Mouse (Mus musculus): ENCODE data around the gene Fbxl13. TPM values are rescaled to one million over a fixed set of nuclear protein-coding genes. Genes with fewer than 3 reads are reported as not detected.

Gene Fbxl13
- total and polyA plus RNA-seq, 3 experiments: 0.13 to 0.23 TPM; not detected in 1

DNA sequence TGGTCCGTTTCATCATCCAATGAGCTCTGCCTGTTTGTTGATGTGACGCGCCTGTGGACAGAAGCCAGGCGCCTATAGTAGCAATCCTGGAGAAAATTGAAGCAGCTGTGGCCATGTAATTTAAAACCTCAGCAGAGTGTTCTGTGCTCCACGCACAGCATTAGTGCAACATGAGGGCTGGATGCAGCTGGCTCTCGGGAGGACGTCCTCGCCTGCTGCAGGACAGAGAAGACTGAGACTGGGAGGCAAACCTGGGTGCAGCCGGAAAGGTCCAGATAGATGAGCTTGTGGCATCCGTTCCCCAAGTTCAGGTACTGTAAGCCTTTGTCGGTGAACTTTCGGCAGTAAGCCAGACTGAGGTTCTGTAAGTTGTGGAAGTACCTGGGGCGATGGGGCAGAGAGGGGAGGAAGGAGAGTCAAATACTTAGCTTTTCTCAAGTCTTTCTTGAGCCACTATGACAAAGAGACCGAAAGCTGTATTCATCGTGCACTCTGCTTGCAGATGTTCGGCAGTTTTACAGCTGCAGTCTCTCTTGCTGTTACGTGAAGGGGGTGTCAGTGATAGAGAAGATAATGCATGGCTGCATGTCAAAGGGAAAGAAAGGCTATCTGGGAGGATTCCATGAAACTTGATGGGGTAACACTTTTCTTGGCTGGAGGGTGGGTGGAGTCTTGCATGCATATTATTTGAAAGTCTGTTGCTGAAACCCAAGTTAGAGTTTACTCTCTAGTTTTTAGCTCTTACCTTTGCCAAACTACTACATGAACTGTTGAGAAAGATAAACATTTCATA, 101.8 kb downstream of the Fbxl13 start, which contains the start of gene Lrrc17:
Lrrc17 (plus strand) TSS at position 151 of the 793 bp plus-strand sequence.
- peaks cover 0 to 12% of the 10 kb centered on the region in 2 experiments; a peak in 3 of 4 replicates for H3K27me3 ChIP-seq (ENCODE audit: control insufficient read depth in 1 of 2, insufficient read depth in 2 of 2, low read length in 2 of 2)
- no peak for DNase-seq (ENCODE audit: low read depth, low spot score)
- no peaks in the 10 kb centered on the region for H3K36me3 ChIP-seq (ENCODE audit: control insufficient read depth in 1 of 2, insufficient read depth in 2 of 2, low read length in 2 of 2)
- no peaks in the 10 kb centered on the region for H3K9me3 ChIP-seq (replicated peaks; ENCODE audit: insufficient read depth, low read length)
- no peaks in the 10 kb centered on the region for H3K4me1 ChIP-seq (ENCODE audit: control insufficient read depth in 1 of 2, insufficient read depth in 2 of 2, low read length in 2 of 2)
- H3K4me3 ChIP-seq (ENCODE audit: control insufficient read depth in 1 of 2, insufficient read depth in 1 of 2, low read depth in 2 of 2, low read length in 2 of 2): no peak within 1 kb of the TSS
- no peak within 1 kb of the TSS for H3K9ac ChIP-seq (ENCODE audit: control insufficient read depth, low read depth, low read length, poor library complexity, severe bottlenecking)
- H3K27ac ChIP-seq (ENCODE audit: control insufficient read depth, low read depth, low read length): no peak within 1 kb of the TSS
- no peaks in the 10 kb centered on the region for H3K79me2 ChIP-seq (ENCODE audit: control insufficient read depth, insufficient read depth, low read length, poor library complexity)
- TF ChIP-seq RAD21 (IDR thresholded peaks at IDR 0.05; ENCODE audit: low read depth, low read length) (no peak), MAX (IDR thresholded peaks at IDR 0.05; ENCODE audit: low read length) (no peak), TAL1 (IDR thresholded peaks at IDR 0.05; ENCODE audit: low read length) (no peak), POLR2A (IDR thresholded peaks at IDR 0.05; ENCODE audit: control insufficient read depth in 1 of 2, insufficient read depth in 1 of 2, low read depth in 1 of 2, low read length in 2 of 2, poor library complexity in 1 of 2) (no peak), EP300 (IDR thresholded peaks at IDR 0.05; ENCODE audit: low read depth in 1 of 2, low read length in 2 of 2) (no peak), ELF1 (IDR thresholded peaks at IDR 0.05; ENCODE audit: low read depth, low read length) (no peak), ZKSCAN1 (IDR thresholded peaks at IDR 0.05; ENCODE audit: low read depth, low read length) (no peak), UBTF (IDR thresholded peaks at IDR 0.05; ENCODE audit: borderline replicate concordance, insufficient read depth, low read depth, low read length) (no peak), HCFC1 (IDR thresholded peaks at IDR 0.05; ENCODE audit: low read depth, low read length) (no peak), NRF1 (IDR thresholded peaks at IDR 0.05; ENCODE audit: insufficient read depth, low read depth, low read length, poor library complexity, severe bottlenecking) (no peak), BHLHE40 (IDR thresholded peaks at IDR 0.05; ENCODE audit: borderline replicate concordance, low read depth, low read length) (no peak), CHD1 (IDR thresholded peaks at IDR 0.05; ENCODE audit: low read depth, low read length) (no peak), MYB (IDR thresholded peaks at IDR 0.05; ENCODE audit: low read depth, low read length) (no peak), USF1 (IDR thresholded peaks at IDR 0.05; ENCODE audit: low read depth, low read length) (no peak), USF2 (IDR thresholded peaks at IDR 0.05; ENCODE audit: borderline replicate concordance in 1 of 2, insufficient read depth in 1 of 2, low read depth in 1 of 2, low read length in 2 of 2) (no peak)

DNA sequence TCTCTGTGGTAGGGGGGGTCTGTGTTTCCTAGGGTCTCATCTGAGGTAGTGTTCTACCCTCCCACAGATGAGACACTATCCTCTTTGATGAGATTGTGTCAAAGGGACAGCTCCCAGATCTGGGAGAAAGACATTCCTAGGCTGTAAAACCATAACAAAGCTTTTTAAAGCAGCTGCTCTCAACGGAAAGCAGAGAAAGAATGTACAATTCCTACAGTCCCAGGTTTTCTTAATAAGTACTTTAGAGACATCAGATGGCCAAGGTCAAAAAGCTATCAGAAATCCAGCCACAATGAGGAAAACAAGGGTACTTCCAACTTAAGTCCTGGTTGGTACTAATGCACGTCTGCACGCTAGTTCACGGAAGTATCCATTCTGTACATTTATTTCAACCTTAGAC, 103.2 kb downstream of the Fbxl13 start:
- TF ChIP-seq MEF2A (IDR thresholded peaks at IDR 0.05; ENCODE audit: extremely low read depth, insufficient replicate concordance, low read depth, low read length, poor library complexity, severe bottlenecking): no peak
- no peak for TF ChIP-seq MAFK (IDR thresholded peaks at IDR 0.05; ENCODE audit: borderline replicate concordance, low read depth, low read length)
- TF ChIP-seq RCOR1 (IDR thresholded peaks at IDR 0.05; ENCODE audit: low read depth, low read length): no peak
- no peak for TF ChIP-seq TAL1 (IDR thresholded peaks at IDR 0.05; ENCODE audit: low read length)
- TF ChIP-seq JUND (IDR thresholded peaks at IDR 0.05; ENCODE audit: low read depth, low read length): no peak
- no peak for TF ChIP-seq NELFE (IDR thresholded peaks at IDR 0.05; ENCODE audit: low read depth, low read length)
- no peak for TF ChIP-seq POLR2AphosphoS2 (IDR thresholded peaks at IDR 0.05; ENCODE audit: low read length)
- TF ChIP-seq USF2 (IDR thresholded peaks at IDR 0.05; ENCODE audit: borderline replicate concordance in 1 of 2, insufficient read depth in 1 of 2, low read depth in 1 of 2, low read length in 2 of 2): no peak
- no peak for TF ChIP-seq GATA1 (IDR thresholded peaks at IDR 0.05; ENCODE audit: low read depth, low read length)
- TF ChIP-seq NRF1 (IDR thresholded peaks at IDR 0.05; ENCODE audit: insufficient read depth, low read depth, low read length, poor library complexity, severe bottlenecking): no peak
- no peak for TF ChIP-seq ETS1 (IDR thresholded peaks at IDR 0.05; ENCODE audit: low read depth, low read length)
- no peak for TF ChIP-seq USF1 (IDR thresholded peaks at IDR 0.05; ENCODE audit: low read depth, low read length)
- TF ChIP-seq ZKSCAN1 (IDR thresholded peaks at IDR 0.05; ENCODE audit: low read depth, low read length): no peak
- TF ChIP-seq SIN3A (IDR thresholded peaks at IDR 0.05; ENCODE audit: low read length): no peak
- TF ChIP-seq UBTF (IDR thresholded peaks at IDR 0.05; ENCODE audit: borderline replicate concordance, insufficient read depth, low read depth, low read length): no peak
- TF ChIP-seq RAD21 (IDR thresholded peaks at IDR 0.05; ENCODE audit: low read depth, low read length): no peak
- Histone ChIP-seq H3K27ac (ENCODE audit: control insufficient read depth, low read depth, low read length) (no peak overlapping the region), H3K79me2 (ENCODE audit: control insufficient read depth, insufficient read depth, low read length, poor library complexity) (no peaks in the 10 kb centered on the region), H3K4me1 (ENCODE audit: control insufficient read depth in 1 of 2, insufficient read depth in 2 of 2, low read length in 2 of 2) (no peaks in the 10 kb centered on the region), H3K36me3 (ENCODE audit: control insufficient read depth in 1 of 2, insufficient read depth in 2 of 2, low read length in 2 of 2) (no peaks in the 10 kb centered on the region), H3K27me3 (ENCODE audit: control insufficient read depth in 1 of 2, insufficient read depth in 2 of 2, low read length in 2 of 2) (peaks cover 0 to 9% of the 10 kb centered on the region in 2 experiments; a peak in 3 of 4 replicates), H3K9me3 (replicated peaks; ENCODE audit: insufficient read depth, low read length) (no peaks in the 10 kb centered on the region), H3K9ac (ENCODE audit: control insufficient read depth, low read depth, low read length, poor library complexity, severe bottlenecking) (no peak overlapping the region), H3K4me3 (ENCODE audit: control insufficient read depth in 1 of 2, insufficient read depth in 1 of 2, low read depth in 2 of 2, low read length in 2 of 2) (no peak overlapping the region)
- DNase-seq (ENCODE audit: low read depth, low spot score): no peak
